9 mouse cellular contexts compared by ENCODE assay signal in genomic region chr4:123183239-123184056, GRCm38 (mm10). TPM values are rescaled to one million over a fixed set of nuclear protein-coding genes. Genes with fewer than 3 reads are reported as not detected.
DNase-seq lines count a peak whose midpoint lies in the region; TF ChIP-seq lines count a peak whose summit lies in the region.
"Had no signal": no experiment of that assay in that cellular context is flagged by ENCODE, and none has a peak within 500 bp of the region (broad histone marks: within the 10 kb centered on the region; RNA-seq: fewer than 3 reads in every experiment).

No protein-coding gene starts in this region.

- peak; percentile 82 for DNase-seq in adrenal gland, postnatal 10 days
- DNase-seq in embryonic facial prominence, embryonic 10.5 days (ENCODE audit: low spot score): peak; percentile 91
- DNase-seq in heart, adult 2 months: peak; percentile 66 to 70
- peak; percentile 76 for DNase-seq in kidney, adult 11 months
- peak; percentile 92 for DNase-seq in left cerebral cortex, postnatal 36 days (ENCODE audit: low spot score in 2 of 2)
- peak; percentile 86 for DNase-seq in mesoderm, embryonic 11.5 days (ENCODE audit: low read depth, low spot score)
- DNase-seq in right cerebral cortex, postnatal 14 days: peak; percentile 80
- peak; percentile 45 to 57 for DNase-seq in urinary bladder, postnatal 36 days (ENCODE audit: low spot score in 2 of 2)

- WGBS in embryonic facial prominence, embryonic 10.5 days: 10% methylated on average over 44 of the region's 44 CpGs
- 12% methylated on average over 44 of the region's 44 CpGs for WGBS in heart, adult 2 months

- H3K79me2 ChIP-seq in heart, adult 2 months (replicated peaks; ENCODE audit: control insufficient read depth, insufficient read depth, low read length): no peaks in the 10 kb centered on the region

- TF ChIP-seq CTCF in heart, adult 2 months (IDR thresholded peaks at IDR 0.05): no peak

- intact Hi-C loops in heart, adult 2 months (cut with DNase I): no loop called here
- intact Hi-C loops in left cerebral cortex, postnatal 36 days (cut with DNase I): loop anchor here (5.0 kb wide), 1 partner anchor 36 kb away; no protein-coding TSS in a partner anchor

- TF ChIP-seq POLR2A in heart, adult 2 months (IDR thresholded peaks at IDR 0.05; ENCODE audit: insufficient read depth, low read depth, low read length): no peak

- no peaks in the 10 kb centered on the region for H3K9me3 ChIP-seq in embryonic facial prominence, embryonic 10.5 days

- peaks cover 91% of the 10 kb centered on the region for H3K27me3 ChIP-seq in embryonic facial prominence, embryonic 10.5 days (replicated peaks; ENCODE audit: low read depth, poor library complexity, severe bottlenecking)
- peaks cover 17% of the 10 kb centered on the region for H3K27me3 ChIP-seq in heart, adult 2 months (ENCODE audit: control insufficient read depth, insufficient read depth, low read length)

- no peak overlapping the region for H3K27ac ChIP-seq in embryonic facial prominence, embryonic 10.5 days (replicated peaks)
- H3K27ac ChIP-seq in heart, adult 2 months: no peak overlapping the region
- H3K27ac ChIP-seq: macrophage had no signal

- peak overlapping the region; percentile 61 for H3K4me3 ChIP-seq in embryonic facial prominence, embryonic 10.5 days
- peak overlapping the region; percentile 38 for H3K4me3 ChIP-seq in heart, adult 2 months

- H3K36me3 ChIP-seq in embryonic facial prominence, embryonic 10.5 days (replicated peaks): no peaks in the 10 kb centered on the region
- H3K36me3 ChIP-seq in heart, adult 2 months (ENCODE audit: control insufficient read depth, insufficient read depth, low read length): no peaks in the 10 kb centered on the region

- TF ChIP-seq EP300 in heart, adult 2 months (IDR thresholded peaks at IDR 0.05; ENCODE audit: insufficient read depth, low read depth, low read length): no peak

- no peak overlapping the region for H3K9ac ChIP-seq in heart, adult 2 months (ENCODE audit: low read depth, low read length)

- peaks cover 21% of the 10 kb centered on the region for H3K4me1 ChIP-seq in embryonic facial prominence, embryonic 10.5 days
- peaks cover 1% of the 10 kb centered on the region; the same call in 1 of the 2 replicates for H3K4me1 ChIP-seq in heart, adult 2 months (ENCODE audit: control insufficient read depth, insufficient read depth, low read length)

RNA-seq across cellular contexts. Expression of gene Hpcal4, which starts 0.4 kb away (rescaled TPM):
- total RNA-seq in adrenal gland, postnatal 10 days (2021): 1 to 10 TPM; 5.0 to 10.0 TPM
- polyA plus RNA-seq in embryonic facial prominence, embryonic 10.5 days (2016; fragmentation: Nextera tagmentation; extraction: Ambion mirVana): 0.60 and 0.95 TPM in 2 replicates
- under 1 TPM; 0.09 to 0.10 TPM for total RNA-seq in heart, adult 2 months (2021)
- 0.35 and 0.38 TPM in 2 replicates for polyA plus RNA-seq in heart, adult 2 months (2012; rRNA removed)
- 100 to 1,000 TPM; 549 to 564 TPM for total RNA-seq in left cerebral cortex, postnatal 36 days (2021)
- polyA plus RNA-seq: macrophage had no signal

RNA-seq across cellular contexts. Expression of gene Nt5c1a, which starts 17.9 kb away (rescaled TPM):
- total RNA-seq in adrenal gland, postnatal 10 days (2021): 10 to 100 TPM; 13.2 to 21.7 TPM
- polyA plus RNA-seq in embryonic facial prominence, embryonic 10.5 days (2016; fragmentation: Nextera tagmentation; extraction: Ambion mirVana): not detected in 2 replicates
- 10 to 100 TPM; 50.8 to 57.6 TPM for total RNA-seq in heart, adult 2 months (2021)
- polyA plus RNA-seq in heart, adult 2 months (2012; rRNA removed): 19.6 and 41.6 TPM in 2 replicates
- 10 to 100 TPM in 1 of 2 experiments, 1 to 10 TPM in 1; 8.9 to 10.0 TPM for total RNA-seq in left cerebral cortex, postnatal 36 days (2021)
- polyA plus RNA-seq: macrophage had no signal

RNA-seq across cellular contexts. Expression of gene Ppie, which starts 43.7 kb away (rescaled TPM):
- total RNA-seq in adrenal gland, postnatal 10 days (2021): 10 to 100 TPM; 42.5 to 43.1 TPM
- 131 TPM in 2 replicates for polyA plus RNA-seq in embryonic facial prominence, embryonic 10.5 days (2016; fragmentation: Nextera tagmentation; extraction: Ambion mirVana)
- total RNA-seq in heart, adult 2 months (2021): 10 to 100 TPM; 23.6 to 23.8 TPM
- 14.4 and 18.7 TPM in 2 replicates for polyA plus RNA-seq in heart, adult 2 months (2012; rRNA removed)
- total RNA-seq in left cerebral cortex, postnatal 36 days (2021): 10 to 100 TPM; 16.4 to 23.4 TPM

RNA-seq across cellular contexts. Expression of gene Heyl, which starts 49.9 kb away (rescaled TPM):
- 10 to 100 TPM; 19.5 to 21.0 TPM for total RNA-seq in adrenal gland, postnatal 10 days (2021)
- polyA plus RNA-seq in embryonic facial prominence, embryonic 10.5 days (2016; fragmentation: Nextera tagmentation; extraction: Ambion mirVana): 13.4 and 13.5 TPM in 2 replicates
- total RNA-seq in heart, adult 2 months (2021): 10 to 100 TPM; 15.8 to 16.5 TPM
- polyA plus RNA-seq in heart, adult 2 months (2012; rRNA removed): 16.8 and 21.3 TPM in 2 replicates
- 1 to 10 TPM; 4.4 TPM for total RNA-seq in left cerebral cortex, postnatal 36 days (2021)
- polyA plus RNA-seq: macrophage had no signal

Comparison
In these comparisons a context has a peak if more than half of its experiments do, and no peak if none do; other contexts are left out.
1. RNA of gene Hpcal4, which starts 0.4 kb away (total RNA-seq): 549 to 564 TPM in left cerebral cortex, postnatal 36 days; 5.0 to 10.0 TPM in adrenal gland, postnatal 10 days and 0.09 to 0.10 TPM in heart, adult 2 months; every median in the first group is over 10 times any median in the second.
2. Peak in every context shown above with its lines, with median percentiles within 50 percentile points of each other: DNase-seq.